Mouse (Mus musculus) neutrophil, adult 5-6 weeks (primary cell): ENCODE data around the gene Camsap3. TPM values are rescaled to one million over a fixed set of nuclear protein-coding genes. Genes with fewer than 3 reads are reported as not detected.

ENCODE experiments used
- ATAC-seq: fragments of 151-379, 151-347 bp; 2 replicates; pipeline ENCODE4 v1.8.0; 2017; ENCODE audit warnings: mild to moderate bottlenecking, moderate TSS enrichment; ENCODE audit not compliant: insufficient number of reproducible peaks, poor library complexity, low FRiP score, severe bottlenecking; ENCODE audit errors: extremely low read depth
- total RNA-seq: library from RNA; stranded (forward); fragments of 200-1000 nt; gene quantifications from 2 replicates; pipeline ENCODE4 v1.2.3, GENCODE M21; 2017

Camsap3 gene
- total RNA-seq, 1 experiment from 2014 or later, result not detected

- ATAC-seq, result no peak
Measured at GRCm38 (mm10) chr8:3594466-3594865, 7.4 kb downstream of the Camsap3 start.

- ATAC-seq, result no peak
Measured at GRCm38 (mm10) chr8:3598054-3598453, 11.0 kb downstream of the Camsap3 start.

GRCm38 (mm10) chr8:3599219-3599618 lies 12.1 kb downstream of the Camsap3 start:
- ATAC-seq, result no peak

GRCm38 (mm10) chr8:3600401-3600800 lies 13.3 kb downstream of the Camsap3 start:
- ATAC-seq, result no peak

- ATAC-seq, result no peak
Measured at GRCm38 (mm10) chr8:3603439-3603838, 16.3 kb downstream of the Camsap3 start.

- ATAC-seq, result no peak
Measured at GRCm38 (mm10) chr8:3606593-3606992, 19.5 kb downstream of the Camsap3 start.

- no peak for ATAC-seq
Measured at GRCm38 (mm10) chr8:3607822-3608221, 20.7 kb downstream of the Camsap3 start.

GRCm38 (mm10) chr8:3609046-3609815 lies 22.1 kb downstream of the Camsap3 start:
- ATAC-seq, result no peak

- no peak for ATAC-seq
Measured at GRCm38 (mm10) chr8:3609816-3610150, 22.7 kb downstream of the Camsap3 start.

- ATAC-seq, result peak; percentile 95
Measured at GRCm38 (mm10) chr8:3621199-3621970, 34.3 kb downstream of the Camsap3 start, which contains the start of the genes Xab2 and Pet100. Gene Xab2 (minus strand): TSS chr8:3621316. Gene Pet100 (plus strand): TSS chr8:3621548.

GRCm38 (mm10) chr8:3622119-3622518 lies 35.0 kb downstream of the Camsap3 start:
- ATAC-seq, result no peak

- ATAC-seq, result no peak
Measured at GRCm38 (mm10) chr8:3625445-3625844, 38.4 kb downstream of the Camsap3 start, which contains the start of gene Pcp2. Gene Pcp2 (minus strand): TSS chr8:3625545.

- no peak for ATAC-seq
Measured at GRCm38 (mm10) chr8:3626971-3627370, 39.9 kb downstream of the Camsap3 start.

- ATAC-seq, result peak; percentile 57
Measured at GRCm38 (mm10) chr8:3628014-3628413, 40.9 kb downstream of the Camsap3 start.

- ATAC-seq, result peak; percentile 89
Measured at GRCm38 (mm10) chr8:3630647-3631477, 43.8 kb downstream of the Camsap3 start, which contains the start of gene Stxbp2. Gene Stxbp2 (plus strand): TSS chr8:3630955.

- no peak for ATAC-seq
Measured at GRCm38 (mm10) chr8:3631478-3631875, 44.4 kb downstream of the Camsap3 start.

GRCm38 (mm10) chr8:3645804-3646203 lies 58.7 kb downstream of the Camsap3 start:
- ATAC-seq, result peak; percentile 97

GRCm38 (mm10) chr8:3646824-3647531 lies 59.9 kb downstream of the Camsap3 start:
- no peak for ATAC-seq

GRCm38 (mm10) chr8:3647561-3647960 lies 60.5 kb downstream of the Camsap3 start:
- no peak for ATAC-seq
